ENCODE assay signal across 9 mouse cellular contexts in the genomic region with DNA sequence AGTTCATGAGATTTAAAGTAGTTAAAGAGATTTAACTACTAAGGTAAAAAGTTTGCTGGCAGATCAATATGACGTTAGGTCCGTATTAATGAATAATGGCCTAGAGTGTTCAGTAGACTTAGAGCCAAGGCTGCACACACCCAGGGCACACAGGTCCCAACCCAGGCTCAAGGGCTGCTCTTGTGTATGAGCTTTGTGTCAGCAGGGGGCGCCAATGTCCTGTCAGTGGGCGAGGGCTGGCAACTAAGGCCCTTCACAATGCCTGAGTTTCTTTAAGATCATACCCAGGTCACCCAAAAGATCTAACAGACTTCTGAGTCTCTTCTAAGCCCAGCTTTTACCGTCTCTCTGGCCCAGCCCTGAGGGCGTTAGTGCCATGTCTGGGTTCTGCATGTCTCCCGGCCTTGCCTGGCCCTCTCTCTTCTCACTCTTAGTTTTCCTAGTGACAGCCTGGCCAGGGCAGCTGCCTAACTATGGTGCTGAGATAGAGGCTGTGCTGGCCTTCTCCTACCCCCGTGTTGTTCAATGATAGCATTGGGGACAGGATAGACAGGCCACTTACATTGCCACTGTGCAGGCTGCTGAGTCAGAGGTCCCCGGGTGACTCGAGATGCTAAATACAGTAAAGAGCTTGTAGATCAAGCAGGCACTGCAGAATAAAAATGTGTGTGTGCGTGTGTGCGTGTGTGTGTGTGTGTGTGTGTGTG. TPM values are rescaled to one million over a fixed set of nuclear protein-coding genes. Genes with fewer than 3 reads are reported as not detected.
DNase-seq lines count a peak whose midpoint lies in the region; ATAC-seq lines count a peak whose summit lies in the region.
"Had no signal": no experiment of that assay in that cellular context is flagged by ENCODE, and none has a peak within 500 bp of the region (broad histone marks: within the 10 kb centered on the region; RNA-seq: fewer than 3 reads in every experiment).

No protein-coding gene starts in this region.

- H3K27ac ChIP-seq in intestine, embryonic 15.5 days = no peak overlapping the region
- peak overlapping the region; percentile 32; the same call in 1 of the 2 replicates for H3K27ac ChIP-seq in midbrain, embryonic 14.5 days (replicated peaks; ENCODE audit: low read depth, low read length)

- intact Hi-C loops in gastrocnemius, postnatal 36 days (cut with DNase I) = loop anchor here (1.0 to 2.0 kb wide), 2 partner anchors 32 to 120 kb away; no protein-coding TSS in a partner anchor
- intact Hi-C loops in left cerebral cortex, postnatal 14 days (cut with DNase I) = loop anchor here (1.0 to 5.0 kb wide), 2 partner anchors 32 to 119 kb away; no protein-coding TSS in a partner anchor

- no peak overlapping the region for H3K4me2 ChIP-seq in intestine, embryonic 15.5 days (replicated peaks)
- no peak overlapping the region for H3K4me2 ChIP-seq in midbrain, embryonic 14.5 days (ENCODE audit: low read length)

- no peaks in the 10 kb centered on the region for H3K27me3 ChIP-seq in intestine, embryonic 15.5 days (replicated peaks)
- H3K27me3 ChIP-seq in midbrain, embryonic 14.5 days (ENCODE audit: control insufficient read depth, insufficient read depth, low read length) = no peaks in the 10 kb centered on the region

- ATAC-seq in intestine, embryonic 15.5 days = peak; percentile 83
- ATAC-seq in midbrain, embryonic 14.5 days (ENCODE audit: low FRiP score, low TSS enrichment) = no peak; the same call in 1 of the 2 replicates
- ATAC-seq in megakaryocyte, adult 5-6 weeks (ENCODE audit: poor library complexity, severe bottlenecking) = no peak; the same call in 1 of the 2 replicates

- peaks cover 4% of the 10 kb centered on the region for H3K4me1 ChIP-seq in intestine, embryonic 15.5 days (replicated peaks)
- 0 out of 2 replicates have a peak, but pooled peaks cover 6% of the 10 kb centered on the region for H3K4me1 ChIP-seq in midbrain, embryonic 14.5 days (ENCODE audit: control insufficient read depth, insufficient read depth, low read length)

- 45% methylated on average over 12 of the region's 12 CpGs for WGBS in intestine, embryonic 15.5 days
- WGBS in midbrain, embryonic 14.5 days = 49% methylated on average over 12 of the region's 12 CpGs

- H3K4me3 ChIP-seq in intestine, embryonic 15.5 days (replicated peaks) = no peak overlapping the region
- H3K4me3 ChIP-seq in midbrain, embryonic 14.5 days (replicated peaks; ENCODE audit: low read depth, low read length) = no peak overlapping the region
- H3K4me3 ChIP-seq: myocyte had no signal

- no peaks in the 10 kb centered on the region for H3K36me3 ChIP-seq in intestine, embryonic 15.5 days
- peaks cover 29% of the 10 kb centered on the region for H3K36me3 ChIP-seq in midbrain, embryonic 14.5 days (ENCODE audit: control insufficient read depth, insufficient read depth, low read length)

- DNase-seq in adrenal gland, adult 2 months = peak; percentile 87
- DNase-seq in embryo, embryonic 10 days (ENCODE audit: low spot score) = peak; percentile 96
- DNase-seq in gastrocnemius, postnatal 36 days = peak; percentile 81 to 85
- DNase-seq in left cerebral cortex, postnatal 14 days (ENCODE audit: low spot score in 2 of 2) = peak; percentile 64 to 78
- peak; percentile 87 for DNase-seq in midbrain, embryonic 14.5 days
- peak; percentile 40 to 82 for DNase-seq in spleen, postnatal 10 days (ENCODE audit: low spot score in 2 of 2)

- H3K9ac ChIP-seq in intestine, embryonic 15.5 days = 0 out of 2 replicates have a peak overlapping the region, but pooled peaks have one; percentile 11
- no peak overlapping the region for H3K9ac ChIP-seq in midbrain, embryonic 14.5 days (replicated peaks; ENCODE audit: low read length)

- H3K9me3 ChIP-seq in intestine, embryonic 15.5 days = no peaks in the 10 kb centered on the region
- H3K9me3 ChIP-seq in midbrain, embryonic 14.5 days (ENCODE audit: control insufficient read depth, low read length) = no peaks in the 10 kb centered on the region

RNA-seq across cellular contexts. Expression of a gene that starts 20.1 kb away (rescaled TPM):
- 100 to 1,000 TPM; 276 to 356 TPM for total RNA-seq in adrenal gland, adult 2 months (2021)
- 358 and 377 TPM in 2 replicates for polyA plus RNA-seq in adrenal gland, adult 2 months (2012; rRNA removed)
- total RNA-seq in gastrocnemius, postnatal 36 days (2021) = 100 to 1,000 TPM in 1 of 2 experiments, 10 to 100 TPM in 1; 69.4 to 103 TPM
- polyA plus RNA-seq in intestine, embryonic 15.5 days (2015; fragmentation: Nextera tagmentation; extraction: Ambion mirVana) = 1,021 and 1,056 TPM in 2 replicates
- 10 to 100 TPM; 49.7 to 52.2 TPM for total RNA-seq in left cerebral cortex, postnatal 14 days (2021)
- polyA plus RNA-seq in midbrain, embryonic 14.5 days (2014; fragmentation: Nextera tagmentation; extraction: Ambion mirVana) = 61.6 and 89.0 TPM in 2 replicates
- total RNA-seq in megakaryocyte, adult 5-6 weeks (2015) = 0.23 and 0.76 TPM in 2 replicates
- 0.37 and 0.73 TPM in 2 replicates for total RNA-seq in megakaryocyte, adult 5-6 weeks (2017)

RNA-seq across cellular contexts. Expression of a gene that starts 48.3 kb away (rescaled TPM):
- total RNA-seq in adrenal gland, adult 2 months (2021) = 10 to 100 TPM in 1 of 2 experiments, 1 to 10 TPM in 1; 7.2 to 12.9 TPM
- polyA plus RNA-seq in adrenal gland, adult 2 months (2012; rRNA removed) = 26.6 TPM in 2 replicates
- total RNA-seq in gastrocnemius, postnatal 36 days (2021) = 1 to 10 TPM; 2.6 to 4.6 TPM
- 15.4 and 15.9 TPM in 2 replicates for polyA plus RNA-seq in intestine, embryonic 15.5 days (2015; fragmentation: Nextera tagmentation; extraction: Ambion mirVana)
- 10 to 100 TPM; 40.7 to 47.5 TPM for total RNA-seq in left cerebral cortex, postnatal 14 days (2021)
- 38.9 and 40.0 TPM in 2 replicates for polyA plus RNA-seq in midbrain, embryonic 14.5 days (2014; fragmentation: Nextera tagmentation; extraction: Ambion mirVana)
- 0.96 and 3.5 TPM in 2 replicates for total RNA-seq in megakaryocyte, adult 5-6 weeks (2015)
- total RNA-seq in megakaryocyte, adult 5-6 weeks (2017) = 0.70 and 1.0 TPM in 2 replicates

Comparison
In these comparisons a context has a peak if more than half of its experiments do, and no peak if none do; other contexts are left out.
1. RNA of a gene that starts 20.1 kb away (total RNA-seq): 276 to 356 TPM in adrenal gland, adult 2 months, 69.4 to 103 TPM in gastrocnemius, postnatal 36 days and 49.7 to 52.2 TPM in left cerebral cortex, postnatal 14 days; 0.23 to 0.76 TPM in megakaryocyte, adult 5-6 weeks; every median in the first group is over 10 times any median in the second.
2. Peak in every context shown above with its lines, with median percentiles within 50 percentile points of each other: DNase-seq.